Mouse (Mus musculus) monocyte, adult 59 days (primary cell): ENCODE data around the gene Olfr309. TPM values are rescaled to one million over a fixed set of nuclear protein-coding genes. Genes with fewer than 3 reads are reported as not detected.

Experiments
- total RNA-seq, 2 experiments: library from RNA; stranded (reverse); gene quantifications; one replicate each; pipeline ENCODE4 v1.2.4; 2023

The Olfr309 gene
- total RNA-seq = not detected

DNA sequence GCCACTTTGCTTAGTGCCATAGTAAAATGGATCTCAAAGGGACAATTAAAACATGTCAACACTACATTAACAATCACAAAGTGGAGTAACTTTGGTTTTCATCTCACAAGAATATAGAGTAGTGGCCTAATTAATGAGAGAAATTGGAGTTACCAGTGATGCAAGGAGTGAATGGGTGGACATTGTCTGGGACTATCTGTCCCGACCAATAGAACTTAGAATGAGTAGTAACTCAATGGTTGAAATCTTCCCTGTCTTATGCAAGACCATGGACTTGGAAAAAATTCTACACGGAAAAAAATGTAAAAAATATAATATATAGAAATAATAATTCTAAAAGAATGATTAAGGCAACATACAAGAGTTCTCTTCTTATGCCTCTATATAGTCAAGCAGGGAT lies at the start of gene Olfr309:
Olfr309 (minus strand) TSS at position 101 of the 400 bp plus-strand sequence.

DNA sequence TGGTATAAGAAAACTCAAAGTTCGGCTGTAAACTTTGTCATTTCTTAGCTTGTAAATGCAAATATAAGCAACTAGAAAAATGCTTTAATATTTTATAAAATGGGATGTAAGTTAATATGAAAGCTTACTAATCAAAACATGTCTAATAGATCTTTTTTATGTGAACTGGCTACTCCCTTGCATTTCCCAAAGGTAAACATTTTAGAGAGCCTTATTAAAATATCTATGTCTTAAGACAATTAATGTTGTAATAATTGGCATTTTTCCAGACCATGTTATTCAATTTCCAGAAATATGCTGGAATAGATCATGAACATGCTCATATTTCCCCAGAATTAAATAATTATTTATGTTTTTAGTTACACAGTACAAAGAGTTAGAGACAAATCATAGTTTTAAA lies 24.0 kb upstream of the Olfr309 start, which contains the start of gene Olfr307:
Olfr307 (minus strand) TSS at position 101 of the 400 bp plus-strand sequence.

DNA sequence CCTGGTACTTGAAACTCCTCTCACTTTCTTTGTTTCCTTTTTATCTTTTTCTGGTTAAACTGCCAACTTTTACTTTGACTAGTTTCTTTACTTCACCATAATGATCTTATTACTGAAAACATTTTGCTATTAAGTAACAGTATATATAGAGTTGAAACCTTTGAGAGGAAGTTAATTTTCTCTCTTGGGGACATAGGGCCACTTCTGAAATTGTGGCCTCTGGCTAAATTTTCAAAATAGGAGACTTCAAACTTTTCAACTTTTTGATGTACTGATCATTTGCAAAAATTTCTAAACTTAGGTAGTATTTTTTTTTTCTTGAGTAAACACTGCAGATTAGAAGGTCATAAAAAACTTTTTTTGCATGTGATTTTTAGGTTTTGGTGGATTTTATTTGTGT lies 12.0 kb upstream of the Olfr309 start, which contains the start of gene Olfr308:
Olfr308 (minus strand) TSS at position 101 of the 400 bp plus-strand sequence.

DNA sequence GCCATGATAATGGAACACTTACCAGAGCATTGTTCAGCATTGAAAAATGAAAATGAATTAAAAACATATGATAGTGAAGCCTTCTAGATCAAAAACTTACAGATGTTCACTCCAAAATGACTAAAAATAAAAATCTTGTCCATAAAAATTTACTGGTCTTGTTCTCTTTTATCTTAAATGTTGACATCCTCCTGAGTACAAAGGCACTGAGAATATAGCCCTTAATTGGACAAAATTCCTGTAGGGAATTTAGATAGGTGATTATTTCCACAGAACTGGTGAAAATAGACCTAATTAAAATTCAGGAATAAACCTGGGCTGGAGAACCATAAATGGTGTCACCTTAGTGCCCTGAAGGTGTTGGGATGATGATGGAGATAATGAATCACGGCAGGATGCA lies 36.4 kb downstream of the Olfr309 start, which contains the start of gene Olfr310:
Olfr310 (minus strand) TSS at position 101 of the 400 bp plus-strand sequence.

Other genes starting within 250 kb of the Olfr309 start
- gene Vmn2r75, start 141.9 kb downstream of the Olfr309 start, total RNA-seq = not detected
- gene Vmn2r76, start 67.4 kb downstream of the Olfr309 start, total RNA-seq = not detected
- gene Olfr310, start 36.5 kb downstream of the Olfr309 start, total RNA-seq = not detected
- not detected for gene Olfr308, start 11.9 kb upstream of the Olfr309 start, total RNA-seq
- not detected for gene Olfr307, start 23.9 kb upstream of the Olfr309 start, total RNA-seq
- not detected for gene Olfr305, start 53.2 kb upstream of the Olfr309 start, total RNA-seq
- gene Olfr304, start 73.0 kb upstream of the Olfr309 start, total RNA-seq = not detected
- gene Olfr303, start 84.1 kb upstream of the Olfr309 start, total RNA-seq = not detected
- not detected for gene Olfr301, start 90.1 kb upstream of the Olfr309 start, total RNA-seq
- not detected for gene Olfr299, start 146.2 kb upstream of the Olfr309 start, total RNA-seq
- gene Olfr298, start 178.8 kb upstream of the Olfr309 start, total RNA-seq = not detected
- not detected for gene Olfr297, start 206.3 kb upstream of the Olfr309 start, total RNA-seq